Mouse (Mus musculus) thymus, adult 2 months (tissue): ENCODE data around the gene Rnf19b.

Experiments
- CTCF ChIP-seq: fragments of 200-500 bp; IDR thresholded peaks from 2 replicates; pipeline ENCODE4 v1.5.1; 2012; ENCODE audit warnings: mild to moderate bottlenecking, control low read depth, low read length, moderate library complexity, borderline replicate concordance; ENCODE audit not compliant: control insufficient read depth, poor library complexity, insufficient read depth; ENCODE audit errors: extremely low read depth
- POLR2A ChIP-seq: fragments of 200-500 bp; IDR thresholded peaks from 2 replicates; pipeline ENCODE4 v1.6.1; 2012; ENCODE audit warnings: mild to moderate bottlenecking, low read length, control low read depth, moderate library complexity; ENCODE audit not compliant: control insufficient read depth, poor library complexity, insufficient read depth; ENCODE audit errors: extremely low read depth

GRCm38 (mm10) chr4:129112231-129112630, 54.2 kb downstream of the Rnf19b start:
- TF ChIP-seq POLR2A = no peak
- TF ChIP-seq CTCF = no peak
